Mouse (Mus musculus): ENCODE measurements around the gene Smok3a. TPM values are rescaled to one million over a fixed set of nuclear protein-coding genes. Genes with fewer than 3 reads are reported as not detected.
"Not testable (repeated sequence)": the region's sequence is repeated elsewhere in the genome, so short reads cannot be mapped to it uniquely, and the experiment has no call there.

Smok3a gene
- polyA plus RNA-seq (2015; fragmentation: Nextera tagmentation; extraction: Ambion mirVana): not detected in 2 replicates

GRCm38 (mm10) chr5:138020961-138021479, at the start of gene Smok3a, which contains the start of gene Smok3b:
Gene Smok3a, plus strand, starts transcription at chr5:138021261.
Gene Smok3b, plus strand, starts transcription at chr5:138021429.
- 68% methylated on average over 3 of the region's 7 CpGs for WGBS (ENCODE audit: insufficient replicate concordance)
- not testable (repeated sequence) for H3K27me3 ChIP-seq (ENCODE audit: insufficient read depth, low read length); H3K9ac ChIP-seq (replicated peaks); H3K4me1 ChIP-seq (ENCODE audit: insufficient read depth); ATAC-seq; H3K4me2 ChIP-seq (ENCODE audit: low read depth, low read length); H3K9me3 ChIP-seq (ENCODE audit: low read length); H3K27ac ChIP-seq (ENCODE audit: low read depth); H3K4me3 ChIP-seq (ENCODE audit: low read depth, low read length); H3K36me3 ChIP-seq (replicated peaks; ENCODE audit: insufficient read depth, low read length); DNase-seq

DNA sequence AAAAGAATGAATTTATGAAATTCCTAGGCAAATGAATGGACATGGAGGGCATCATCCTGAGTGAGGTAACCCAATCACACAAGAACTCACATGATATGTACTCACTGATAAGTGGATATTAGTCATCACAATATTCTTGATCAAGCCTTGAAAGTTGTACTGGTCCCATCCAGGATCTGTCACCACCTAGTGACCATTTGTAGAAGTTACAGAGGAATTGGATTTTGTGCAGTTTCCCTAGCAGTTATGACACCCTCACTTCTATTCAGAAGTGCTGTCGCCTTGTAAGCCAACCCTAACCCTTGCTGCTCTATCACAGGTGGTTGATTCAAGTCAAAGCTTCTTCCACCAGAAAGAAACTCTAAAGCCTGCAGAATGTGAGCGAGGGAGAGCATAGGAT, 47.9 kb upstream of the Smok3a start:
- no peaks in the 10 kb centered on the region for H3K27me3 ChIP-seq (ENCODE audit: insufficient read depth, low read length)
- no peaks in the 10 kb centered on the region for H3K36me3 ChIP-seq (replicated peaks; ENCODE audit: insufficient read depth, low read length)
- H3K9me3 ChIP-seq (ENCODE audit: low read length): no peaks in the 10 kb centered on the region
- no peak overlapping the region for H3K9ac ChIP-seq (replicated peaks)
- TF ChIP-seq EP300 (IDR thresholded peaks at IDR 0.05; ENCODE audit: low read depth) (no peak), CTCF (IDR thresholded peaks at IDR 0.05; ENCODE audit: low read depth) (peak; percentile 51)
- 63% methylated on average over 2 of the region's 2 CpGs for WGBS (ENCODE audit: insufficient replicate concordance)
- no peak for DNase-seq
- no peak for ATAC-seq
- H3K27ac ChIP-seq (ENCODE audit: low read depth): no peak overlapping the region
- 0 out of 2 replicates have a peak, but pooled peaks cover 3% of the 10 kb centered on the region for H3K4me1 ChIP-seq (ENCODE audit: insufficient read depth)
- H3K4me3 ChIP-seq (ENCODE audit: low read depth, low read length): no peak overlapping the region
- no peak overlapping the region for H3K4me2 ChIP-seq (ENCODE audit: low read depth, low read length)

GRCm38 (mm10) chr5:137973738-137974137, 47.3 kb upstream of the Smok3a start:
- TF ChIP-seq EP300 (IDR thresholded peaks at IDR 0.05; ENCODE audit: low read depth): no peak
- peak; percentile 63 for TF ChIP-seq CTCF (IDR thresholded peaks at IDR 0.05; ENCODE audit: low read depth)
- Histone ChIP-seq H3K36me3 (replicated peaks; ENCODE audit: insufficient read depth, low read length) (no peaks in the 10 kb centered on the region), H3K27me3 (ENCODE audit: insufficient read depth, low read length) (no peaks in the 10 kb centered on the region), H3K27ac (ENCODE audit: low read depth) (peak overlapping the region; percentile 95; the same call in 1 of the 2 replicates), H3K4me1 (ENCODE audit: insufficient read depth) (0 out of 2 replicates have a peak, but pooled peaks cover 3% of the 10 kb centered on the region), H3K4me3 (ENCODE audit: low read depth, low read length) (no peak overlapping the region), H3K9ac (replicated peaks) (no peak overlapping the region), H3K4me2 (ENCODE audit: low read depth, low read length) (no peak overlapping the region), H3K9me3 (ENCODE audit: low read length) (no peaks in the 10 kb centered on the region)
- peak; percentile 15; the same call in 1 of the 2 replicates for ATAC-seq
- WGBS (ENCODE audit: insufficient replicate concordance): 47% methylated on average over 3 of the region's 3 CpGs
- no peak for DNase-seq

GRCm38 (mm10) chr5:137974724-137975123, 46.3 kb upstream of the Smok3a start:
- WGBS (ENCODE audit: insufficient replicate concordance): 32% methylated on average over 3 of the region's 3 CpGs
- Histone ChIP-seq H3K4me1 (ENCODE audit: insufficient read depth) (0 out of 2 replicates have a peak, but pooled peaks cover 3% of the 10 kb centered on the region), H3K27ac (ENCODE audit: low read depth) (peak overlapping the region; percentile 95), H3K9ac (replicated peaks) (no peak overlapping the region), H3K4me2 (ENCODE audit: low read depth, low read length) (no peak overlapping the region), H3K27me3 (ENCODE audit: insufficient read depth, low read length) (no peaks in the 10 kb centered on the region), H3K36me3 (replicated peaks; ENCODE audit: insufficient read depth, low read length) (no peaks in the 10 kb centered on the region), H3K4me3 (ENCODE audit: low read depth, low read length) (no peak overlapping the region), H3K9me3 (ENCODE audit: low read length) (no peaks in the 10 kb centered on the region)
- ATAC-seq (peak; percentile 73), DNase-seq (peak; percentile 38)
- TF ChIP-seq EP300 (IDR thresholded peaks at IDR 0.05; ENCODE audit: low read depth) (peak; percentile 89), CTCF (IDR thresholded peaks at IDR 0.05; ENCODE audit: low read depth) (no peak)

DNA sequence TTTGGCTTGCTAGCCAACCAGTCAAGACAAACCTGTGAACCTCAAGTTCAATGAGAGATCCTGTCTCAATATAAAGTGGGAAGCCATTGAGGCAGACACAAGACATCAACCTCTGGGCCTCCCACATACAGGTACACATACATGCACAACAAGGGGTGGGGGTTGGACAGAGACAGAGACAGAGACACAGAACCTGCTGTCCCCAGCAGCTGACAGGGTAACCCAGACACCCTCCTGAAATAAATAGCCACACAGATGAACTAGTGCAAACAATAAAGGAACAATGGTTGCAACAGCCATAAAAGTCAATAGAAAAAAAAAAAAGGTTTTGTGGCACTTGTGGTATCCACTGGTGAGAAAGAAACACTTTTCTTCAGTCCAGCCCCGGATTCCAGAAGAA, 45.6 kb upstream of the Smok3a start:
- Histone ChIP-seq H3K27me3 (ENCODE audit: insufficient read depth, low read length) (no peaks in the 10 kb centered on the region), H3K4me1 (ENCODE audit: insufficient read depth) (0 out of 2 replicates have a peak, but pooled peaks cover 3% of the 10 kb centered on the region), H3K9ac (replicated peaks) (no peak overlapping the region), H3K27ac (ENCODE audit: low read depth) (peak overlapping the region; percentile 95), H3K9me3 (ENCODE audit: low read length) (no peaks in the 10 kb centered on the region), H3K4me3 (ENCODE audit: low read depth, low read length) (no peak overlapping the region), H3K36me3 (replicated peaks; ENCODE audit: insufficient read depth, low read length) (no peaks in the 10 kb centered on the region), H3K4me2 (ENCODE audit: low read depth, low read length) (no peak overlapping the region)
- TF ChIP-seq EP300 (IDR thresholded peaks at IDR 0.05; ENCODE audit: low read depth) (peak; percentile 50; the same call in 1 of the 2 replicates), CTCF (IDR thresholded peaks at IDR 0.05; ENCODE audit: low read depth) (no peak)
- DNase-seq (peak; percentile 32), ATAC-seq (peak; percentile 79)
- WGBS (ENCODE audit: insufficient replicate concordance): 25% methylated on average over 1 of the region's 1 CpGs

GRCm38 (mm10) chr5:137977291-137977690, 43.8 kb upstream of the Smok3a start:
- no peak overlapping the region for H3K4me2 ChIP-seq (ENCODE audit: low read depth, low read length)
- ATAC-seq (no peak), DNase-seq (no peak)
- H3K9me3 ChIP-seq (ENCODE audit: low read length): no peaks in the 10 kb centered on the region
- H3K27ac ChIP-seq (ENCODE audit: low read depth): peak overlapping the region; percentile 68
- 32% methylated on average over 1 of the region's 1 CpGs for WGBS (ENCODE audit: insufficient replicate concordance)
- H3K27me3 ChIP-seq (ENCODE audit: insufficient read depth, low read length): no peaks in the 10 kb centered on the region
- H3K36me3 ChIP-seq (replicated peaks; ENCODE audit: insufficient read depth, low read length): no peaks in the 10 kb centered on the region
- H3K4me1 ChIP-seq (ENCODE audit: insufficient read depth): 0 out of 2 replicates have a peak, but pooled peaks cover 3% of the 10 kb centered on the region
- no peak overlapping the region for H3K9ac ChIP-seq (replicated peaks)
- no peak overlapping the region for H3K4me3 ChIP-seq (ENCODE audit: low read depth, low read length)
- no peak for TF ChIP-seq EP300 (IDR thresholded peaks at IDR 0.05; ENCODE audit: low read depth)
- no peak for TF ChIP-seq CTCF (IDR thresholded peaks at IDR 0.05; ENCODE audit: low read depth)
